Mouse (Mus musculus) bone marrow, adult 2 months (tissue): Measurements from ENCODE around the gene Bcas2. TPM values are rescaled to one million over a fixed set of nuclear protein-coding genes. Genes with fewer than 3 reads are reported as not detected.
"Not testable (repeated sequence)": the region's sequence is repeated elsewhere in the genome, so short reads cannot be mapped to it uniquely, and the experiment has no call there.

Source experiments
- H3K27ac ChIP-seq: fragments of 200-500 bp; 2 replicates; pipeline ENCODE4 v1.5.1; 2012; ENCODE audit warnings: low read depth, mild to moderate bottlenecking, control low read depth, inconsistent platforms, low read length; ENCODE audit not compliant: control insufficient read depth, poor library complexity, insufficient read depth
- H3K4me1 ChIP-seq: fragments of 200-500 bp; 2 replicates; pipeline ENCODE4 v1.6.1; 2011; ENCODE audit warnings: low read length; ENCODE audit not compliant: control insufficient read depth, insufficient read depth
- H3K4me3 ChIP-seq: fragments of 200-500 bp; replicated peaks from 2 replicates; pipeline ENCODE3; 2011; ENCODE audit warnings: mild to moderate bottlenecking, low read depth, low read length, control low read depth; ENCODE audit not compliant: control insufficient read depth
- CTCF ChIP-seq: fragments of 200-500 bp; IDR thresholded peaks from 2 replicates; pipeline ENCODE4 v1.5.1; 2011; ENCODE audit warnings: low read length, control low read depth; ENCODE audit not compliant: control insufficient read depth, insufficient read depth
- POLR2A ChIP-seq: fragments of 200-500 bp; IDR thresholded peaks from 2 replicates; pipeline ENCODE4 v1.6.1; 2011; ENCODE audit warnings: low read depth, mild to moderate bottlenecking, control low read depth, low read length, borderline replicate concordance; ENCODE audit not compliant: control insufficient read depth
- WGBS: fragments of 180-500 bp; shearing (Covaris S2); methylation state at CpG from one replicate; pipeline ENCODE4 v1.1.7; 2018; 5-methylcytosine and 5-hydroxymethylcytosine counted together
- polyA plus RNA-seq: library from polyadenylated mRNA; stranded (reverse); fragments of >200 nt; gene quantifications from 2 replicates; pipeline ENCODE4 v1.2.4, GENCODE M21; 2011; ENCODE audit warnings: low replicate concordance; ENCODE audit not compliant: missing spikeins, insufficient read depth, insufficient read length

Gene Bcas2
- polyA plus RNA-seq, 1 experiment, result 63.7 TPM

DNA sequence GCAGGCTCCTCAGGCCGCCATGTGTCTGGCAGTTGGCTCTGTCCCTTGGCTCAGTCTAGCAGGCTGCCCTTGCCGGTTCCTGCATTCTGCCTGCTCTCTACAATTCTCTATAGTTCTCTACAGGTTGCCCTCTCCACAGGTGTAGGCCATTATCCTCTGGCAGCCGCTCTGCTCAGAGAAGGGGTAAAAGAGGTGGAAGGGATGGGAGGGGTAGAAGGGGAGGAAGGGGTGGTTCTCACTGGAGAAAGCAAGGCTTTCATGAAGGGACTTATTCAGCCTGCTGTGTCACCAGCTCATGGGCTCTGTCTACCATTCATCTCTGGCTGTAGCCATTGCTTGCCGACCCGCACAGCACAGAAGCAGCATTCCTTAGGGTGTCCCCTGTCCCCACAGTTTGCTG is 17.0 kb downstream of the Bcas2 start:
- Histone ChIP-seq H3K4me1 (no peaks in the 10 kb centered on the region), H3K4me3 (no peak overlapping the region), H3K27ac (no peak overlapping the region)
- 87% methylated on average over 5 of the region's 5 CpGs for WGBS
- TF ChIP-seq POLR2A, result no peak
- TF ChIP-seq CTCF, result no peak

DNA sequence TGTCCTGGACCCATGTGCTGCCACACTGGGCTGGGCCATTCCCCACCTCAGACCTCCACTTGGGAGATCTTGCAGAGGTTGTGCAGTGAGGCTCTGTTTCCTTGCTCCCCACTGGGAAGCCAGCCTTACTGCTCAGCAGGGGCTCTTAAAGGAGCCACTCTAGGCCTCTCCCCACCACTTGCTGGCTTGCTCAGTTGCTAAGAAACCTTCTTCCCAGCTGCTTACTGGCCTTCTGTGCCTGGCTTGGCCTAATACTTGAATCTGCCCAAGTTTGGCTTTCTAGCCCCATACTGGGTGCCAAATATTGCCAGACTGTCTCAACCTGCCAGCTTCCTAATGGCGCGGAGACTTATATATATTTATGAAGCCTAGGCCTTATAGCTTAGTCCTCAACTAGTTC is 17.4 kb downstream of the Bcas2 start:
- Histone ChIP-seq H3K4me1 (no peaks in the 10 kb centered on the region), H3K27ac (no peak overlapping the region), H3K4me3 (no peak overlapping the region)
- TF ChIP-seq POLR2A (no peak), CTCF (no peak)
- WGBS, result 93% methylated on average over 2 of the region's 2 CpGs

DNA sequence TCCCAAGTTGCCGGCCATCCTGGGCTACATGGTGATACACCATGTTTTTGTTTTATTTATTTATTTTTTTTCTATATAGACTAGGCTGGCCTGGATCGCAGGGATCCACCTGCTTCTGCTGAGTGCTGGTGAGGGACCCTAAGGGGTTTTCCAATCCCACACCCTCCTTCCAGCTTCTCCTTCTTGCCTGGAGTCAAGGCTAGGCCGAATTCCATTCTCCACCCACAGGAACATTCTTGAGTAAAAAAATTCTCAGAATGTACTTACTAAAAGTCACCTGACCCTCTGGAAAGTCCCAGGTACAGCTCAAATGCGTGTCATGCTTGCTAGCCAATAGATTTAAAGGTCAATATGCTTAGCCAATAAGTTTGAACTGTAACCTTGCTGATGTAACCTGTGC is 20.7 kb downstream of the Bcas2 start:
- Histone ChIP-seq H3K4me3 (no peak overlapping the region), H3K4me1 (no peaks in the 10 kb centered on the region; the same call in 1 of the 2 replicates), H3K27ac (no peak overlapping the region)
- WGBS, result 85% methylated on average over 4 of the region's 4 CpGs
- TF ChIP-seq POLR2A (no peak), CTCF (no peak)

DNA sequence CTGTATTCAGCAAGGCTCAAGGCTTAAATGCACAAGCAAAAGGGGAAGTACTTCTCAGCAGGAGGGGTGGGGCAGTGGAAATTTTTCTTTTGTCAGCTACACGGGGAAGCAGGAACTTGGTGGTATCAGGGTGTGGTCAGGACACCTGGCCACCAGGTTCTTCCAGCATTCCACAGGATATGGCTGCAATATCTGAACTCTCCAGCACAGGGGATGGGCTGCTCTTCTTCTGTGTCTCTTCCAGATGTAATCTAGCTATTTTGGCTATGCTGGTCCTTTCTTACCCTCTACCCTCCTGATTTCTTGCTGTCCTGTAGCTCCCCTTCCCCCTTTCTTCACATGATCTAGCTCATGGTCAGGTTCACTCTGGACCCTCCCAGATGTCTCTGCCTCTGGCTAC is 21.7 kb downstream of the Bcas2 start:
- Histone ChIP-seq H3K4me3 (no peak overlapping the region), H3K4me1 (no peaks in the 10 kb centered on the region; the same call in 1 of the 2 replicates), H3K27ac (no peak overlapping the region)
- TF ChIP-seq POLR2A, result no peak
- no peak for TF ChIP-seq CTCF
- WGBS, result 4% methylated on average over 1 of the region's 1 CpGs

DNA sequence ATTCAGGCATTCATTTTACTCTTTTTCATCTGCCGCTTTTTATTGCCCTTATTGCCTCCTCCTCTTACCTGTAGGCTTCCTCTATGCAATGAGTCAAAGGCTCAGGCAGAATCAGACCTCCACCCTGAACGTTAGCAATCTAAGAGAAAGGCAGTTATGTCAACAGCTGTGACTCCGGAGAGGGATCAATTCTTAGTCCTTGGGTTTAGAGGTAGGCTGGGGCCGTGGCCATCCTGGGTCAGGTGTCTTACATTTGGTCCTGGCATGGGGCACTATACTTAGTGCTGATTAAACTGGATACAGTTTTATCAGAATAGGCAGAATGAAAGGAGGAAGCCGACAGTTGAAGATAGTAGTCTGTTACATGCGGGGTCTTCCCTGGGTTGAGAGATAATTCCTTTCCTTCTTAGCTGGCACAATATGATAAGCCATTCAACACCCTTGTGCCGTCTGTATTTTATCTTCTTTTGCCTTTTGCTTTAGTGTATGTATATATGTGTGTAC is 24.9 kb downstream of the Bcas2 start:
- no peaks in the 10 kb centered on the region; the same call in 1 of the 2 replicates for H3K4me1 ChIP-seq
- 58% methylated on average over 7 of the region's 7 CpGs for WGBS
- H3K27ac ChIP-seq, result no peak overlapping the region
- no peak overlapping the region for H3K4me3 ChIP-seq
- TF ChIP-seq CTCF (no peak), POLR2A (no peak)

DNA sequence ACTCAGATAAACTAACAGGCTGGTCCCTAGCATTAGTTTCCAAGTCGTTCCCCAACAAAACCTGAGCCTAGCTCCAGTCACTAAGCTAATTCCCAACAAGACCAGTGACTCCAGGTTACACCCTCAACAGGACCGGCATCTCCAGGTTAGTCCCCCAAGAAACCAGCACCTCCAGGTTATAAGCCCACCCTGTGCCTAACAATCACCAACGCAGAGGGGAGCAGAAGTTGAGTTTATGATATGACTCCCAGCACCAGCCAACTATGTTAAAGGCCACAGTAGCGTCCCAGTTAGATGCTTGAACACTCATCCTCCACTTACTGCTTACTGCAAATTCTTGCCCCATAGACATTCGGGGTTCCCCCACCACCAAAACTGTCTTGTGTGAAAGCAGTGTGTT is 27.9 kb downstream of the Bcas2 start:
- 82% methylated on average over 5 of the region's 5 CpGs for WGBS
- TF ChIP-seq CTCF, result no peak
- no peak for TF ChIP-seq POLR2A
- no peak overlapping the region for H3K27ac ChIP-seq

DNA sequence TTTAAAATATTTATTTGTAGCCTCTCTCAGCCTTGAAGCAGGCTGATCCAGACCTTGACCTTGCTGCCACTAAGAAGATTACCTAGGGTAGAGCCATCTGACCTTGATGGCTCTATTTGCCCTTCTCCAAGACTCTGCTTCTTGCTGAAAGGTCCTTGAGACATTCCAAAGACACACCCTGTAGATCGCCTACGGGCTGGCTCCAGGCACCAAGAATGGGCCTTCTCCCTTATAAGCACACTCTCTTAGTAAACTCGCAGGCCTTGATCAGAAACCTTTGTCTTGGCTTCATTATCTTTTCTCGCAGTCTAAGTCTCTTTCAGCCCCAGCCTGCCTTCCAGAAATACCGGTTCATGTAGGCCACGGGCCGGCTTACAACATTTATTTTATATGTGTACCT is 29.6 kb downstream of the Bcas2 start:
- WGBS, result 86% methylated on average over 7 of the region's 7 CpGs
- H3K4me1 ChIP-seq, H3K4me3 ChIP-seq, H3K27ac ChIP-seq: not testable (repeated sequence)

More for the DNA sequence above, 27.9 kb downstream of the Bcas2 start:
- no peak overlapping the region for H3K4me3 ChIP-seq
- no peaks in the 10 kb centered on the region; the same call in 1 of the 2 replicates for H3K4me1 ChIP-seq

DNA sequence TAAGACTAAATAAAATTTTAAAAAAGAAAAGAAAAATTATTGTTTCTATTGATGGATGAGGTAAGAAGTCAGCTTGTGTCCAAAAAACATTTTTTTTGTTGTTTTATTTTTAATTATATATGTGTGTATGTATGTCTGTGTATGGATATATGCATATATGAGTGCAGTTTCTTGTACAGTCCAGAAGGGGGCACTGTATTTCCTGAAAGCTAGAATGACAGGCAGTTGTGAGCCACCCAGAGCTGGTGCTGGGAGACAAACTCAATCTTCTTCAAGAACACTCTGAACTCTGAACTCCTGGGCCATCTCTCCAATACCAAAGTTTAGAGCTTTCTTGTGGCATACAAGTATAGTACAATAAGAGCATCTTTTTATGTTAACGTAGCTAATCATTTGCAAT is 32.1 kb downstream of the Bcas2 start:
- Histone ChIP-seq H3K4me1 (peaks cover 2% of the 10 kb centered on the region), H3K4me3 (no peak overlapping the region), H3K27ac (no peak overlapping the region)
- no peak for TF ChIP-seq CTCF
- TF ChIP-seq POLR2A, result no peak
- WGBS, result 88% methylated on average over 1 of the region's 1 CpGs

DNA sequence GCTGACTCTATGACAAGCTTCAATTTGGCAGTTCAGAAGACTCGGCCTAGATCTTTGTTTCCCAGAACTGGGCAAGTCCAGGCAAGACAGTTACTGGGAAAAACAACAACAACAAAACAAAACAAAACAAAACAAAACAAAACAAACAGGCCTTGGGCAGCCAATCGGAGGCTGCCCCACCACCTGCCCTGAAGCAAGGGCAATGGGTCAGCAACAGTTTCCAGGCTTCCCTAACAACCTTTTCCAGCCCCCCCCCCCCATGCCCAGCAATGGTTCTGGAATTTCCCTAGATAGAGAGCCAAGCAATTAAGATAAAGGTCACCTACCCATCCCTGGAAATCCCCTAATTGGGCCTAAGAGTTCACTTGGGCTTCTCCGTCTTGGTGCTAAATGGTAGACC is 33.0 kb downstream of the Bcas2 start:
- Histone ChIP-seq H3K27ac (no peak overlapping the region), H3K4me3 (no peak overlapping the region), H3K4me1 (peaks cover 2% of the 10 kb centered on the region)
- WGBS, result 81% methylated on average over 3 of the region's 3 CpGs
- no peak for TF ChIP-seq CTCF
- TF ChIP-seq POLR2A, result no peak
